Mouse (Mus musculus) retina, adult 2 months (tissue): Measurements from ENCODE around the gene Ccl4.

Experiments
- DNase-seq: peaks from one replicate; pipeline ENCODE4 v3.0.0-alpha.2; 2012; ENCODE audit warnings: low read depth, low spot score

The Ccl4 gene

GRCm38 (mm10) chr11:83662204-83662603 is at the start of gene Ccl4:
Gene Ccl4 (plus strand): TSS chr11:83662584.
- no peak for DNase-seq

- DNase-seq: no peak
Measured at GRCm38 (mm10) chr11:83616586-83616985, 45.8 kb upstream of the Ccl4 start.

- no peak for DNase-seq
Measured at GRCm38 (mm10) chr11:83618238-83618637, 44.1 kb upstream of the Ccl4 start.

GRCm38 (mm10) chr11:83619037-83619436 is 43.3 kb upstream of the Ccl4 start:
- no peak for DNase-seq

- DNase-seq: no peak
Measured at GRCm38 (mm10) chr11:83623586-83623985, 38.8 kb upstream of the Ccl4 start.

GRCm38 (mm10) chr11:83628808-83629207 is 33.6 kb upstream of the Ccl4 start:
- DNase-seq: no peak

- no peak for DNase-seq
Measured at GRCm38 (mm10) chr11:83630630-83631029, 31.8 kb upstream of the Ccl4 start.

GRCm38 (mm10) chr11:83631065-83631464 is 31.3 kb upstream of the Ccl4 start:
- no peak for DNase-seq

GRCm38 (mm10) chr11:83632744-83633143 is 29.6 kb upstream of the Ccl4 start:
- no peak for DNase-seq

- DNase-seq: no peak
Measured at GRCm38 (mm10) chr11:83634425-83634824, 28.0 kb upstream of the Ccl4 start.

- DNase-seq: no peak
Measured at GRCm38 (mm10) chr11:83634898-83635297, 27.5 kb upstream of the Ccl4 start.

- no peak for DNase-seq
Measured at GRCm38 (mm10) chr11:83636742-83637235, 25.6 kb upstream of the Ccl4 start.

GRCm38 (mm10) chr11:83638934-83639333 is 23.4 kb upstream of the Ccl4 start:
- DNase-seq: no peak

- no peak for DNase-seq
Measured at GRCm38 (mm10) chr11:83639533-83639932, 22.9 kb upstream of the Ccl4 start.

- DNase-seq: no peak
Measured at GRCm38 (mm10) chr11:83640141-83640540, 22.2 kb upstream of the Ccl4 start.

- DNase-seq: no peak
Measured at GRCm38 (mm10) chr11:83641216-83641615, 21.2 kb upstream of the Ccl4 start.

- no peak for DNase-seq
Measured at GRCm38 (mm10) chr11:83645521-83645920, 16.9 kb upstream of the Ccl4 start, which contains the start of gene Rpl9-ps1. Gene Rpl9-ps1 (minus strand): TSS chr11:83645621.

GRCm38 (mm10) chr11:83646356-83647149 is 15.8 kb upstream of the Ccl4 start:
- no peak for DNase-seq

GRCm38 (mm10) chr11:83649305-83649841 is 13.0 kb upstream of the Ccl4 start, which contains the start of gene Ccl3:
Gene Ccl3 (minus strand): TSS chr11:83649355.
- DNase-seq: no peak

- no peak for DNase-seq
Measured at GRCm38 (mm10) chr11:83654606-83655005, 7.8 kb upstream of the Ccl4 start.

- DNase-seq: no peak
Measured at GRCm38 (mm10) chr11:83657508-83657907, 4.9 kb upstream of the Ccl4 start.

- DNase-seq: no peak
Measured at GRCm38 (mm10) chr11:83658797-83659196, 3.6 kb upstream of the Ccl4 start.

- no peak for DNase-seq
Measured at GRCm38 (mm10) chr11:83663532-83663931, 1.1 kb downstream of the Ccl4 start.
